Mouse (Mus musculus): Measurements from ENCODE around the gene Prkaca.

DNA sequence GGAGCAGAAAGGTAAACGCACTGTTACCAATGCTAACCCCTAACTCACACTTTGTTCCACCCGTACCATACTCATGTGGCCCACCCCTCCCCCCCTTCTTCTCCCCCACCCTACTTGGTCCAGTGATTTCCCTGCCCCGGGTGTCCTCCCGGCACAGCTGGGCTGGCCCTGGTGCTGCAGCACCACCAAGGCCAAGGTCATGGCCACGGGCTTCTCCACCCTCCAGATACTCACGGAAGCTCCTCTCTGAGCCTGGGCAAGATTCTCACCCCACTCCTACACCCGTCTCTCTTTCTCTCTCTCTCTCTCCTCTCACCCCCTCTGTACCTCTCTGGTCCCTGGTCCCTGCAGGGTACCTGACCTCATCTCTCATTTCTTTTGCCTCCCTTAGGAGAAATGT, 46.5 kb upstream of the Prkaca start:
- TF ChIP-seq CTCF (IDR thresholded peaks at IDR 0.05; ENCODE audit: low read depth, low read length) = no peak
- TF ChIP-seq POLR2A (IDR thresholded peaks at IDR 0.05; ENCODE audit: extremely low read depth, insufficient read depth, low read length) = no peak
